Mouse (Mus musculus): ENCODE measurements at regions not wholly inside any gene's neighbourhood (a gene's known extent, or its start where the extent isn't known, plus 50 kb on each side); places are given as distances from the start of the nearest gene placed in this dataset.

- no peak for DNase-seq
These were observed 504.0 kb downstream of the Vrk1 start for GRCm38 (mm10) chr12:106514057-106514456.

GRCm38 (mm10) chr12:106515257-106515788 lies 505.3 kb downstream of the Vrk1 start:
- no peak for DNase-seq

GRCm38 (mm10) chr12:106519141-106519540 lies 509.1 kb downstream of the Vrk1 start:
- no peak for DNase-seq

GRCm38 (mm10) chr12:106524411-106524810 lies 514.4 kb downstream of the Vrk1 start:
- no peak for DNase-seq

GRCm38 (mm10) chr12:106527116-106527515 lies 517.1 kb downstream of the Vrk1 start:
- DNase-seq: no peak

GRCm38 (mm10) chr12:106527699-106528434 lies 517.8 kb downstream of the Vrk1 start:
- DNase-seq: no peak

- no peak for DNase-seq
These were observed 518.5 kb downstream of the Vrk1 start for GRCm38 (mm10) chr12:106528521-106528920.

- DNase-seq: no peak
These were observed 519.1 kb downstream of the Vrk1 start for GRCm38 (mm10) chr12:106529175-106529574.

GRCm38 (mm10) chr12:106535086-106535485 lies 525.1 kb downstream of the Vrk1 start:
- DNase-seq: no peak

GRCm38 (mm10) chr12:106535628-106536288 lies 525.7 kb downstream of the Vrk1 start:
- no peak for DNase-seq

- DNase-seq: no peak
These were observed 526.2 kb downstream of the Vrk1 start for GRCm38 (mm10) chr12:106536289-106536636.

GRCm38 (mm10) chr12:106540003-106540402 lies 530.0 kb downstream of the Vrk1 start:
- DNase-seq: no peak

GRCm38 (mm10) chr12:106559566-106559965 lies 549.5 kb downstream of the Vrk1 start:
- DNase-seq: no peak

GRCm38 (mm10) chr12:106565263-106565681 lies 555.2 kb downstream of the Vrk1 start:
- DNase-seq: no peak

- DNase-seq: no peak
These were observed 556.3 kb downstream of the Vrk1 start for GRCm38 (mm10) chr12:106566361-106566760.

GRCm38 (mm10) chr12:106567116-106567515 lies 557.1 kb downstream of the Vrk1 start:
- DNase-seq: no peak

GRCm38 (mm10) chr12:106568541-106569085 lies 558.6 kb downstream of the Vrk1 start:
- DNase-seq: no peak

GRCm38 (mm10) chr12:106572956-106573355 lies 562.9 kb downstream of the Vrk1 start:
- no peak for DNase-seq

- no peak for DNase-seq
These were observed 572.7 kb downstream of the Vrk1 start for GRCm38 (mm10) chr12:106582760-106583159.

- DNase-seq: no peak
These were observed 575.6 kb downstream of the Vrk1 start for GRCm38 (mm10) chr12:106585626-106586025.

- no peak for DNase-seq
These were observed 582.7 kb downstream of the Vrk1 start for GRCm38 (mm10) chr12:106592686-106593085.

GRCm38 (mm10) chr12:106597636-106598035 lies 587.6 kb downstream of the Vrk1 start:
- DNase-seq: no peak

- DNase-seq: no peak
These were observed 597.2 kb downstream of the Vrk1 start for GRCm38 (mm10) chr12:106607240-106607639.

Measured in kidney, adult 8-10 months (tissue).